In genomic region chr15:102100161-102100981, GRCm38 (mm10) we compare ENCODE assay signal across 8 mouse cellular contexts. TPM values are rescaled to one million over a fixed set of nuclear protein-coding genes. Genes with fewer than 3 reads are reported as not detected.
DNase-seq lines count a peak whose midpoint lies in the region; ATAC-seq and TF ChIP-seq lines count a peak whose summit lies in the region.

Gene Tns2 (plus strand): TSS chr15:102100413.

- peaks cover 42% of the 10 kb centered on the region for H3K27me3 ChIP-seq in E14TG2a.4 (ENCODE audit: insufficient read depth, low read length)
- H3K27me3 ChIP-seq in forebrain, embryonic 12.5 days, result peaks cover 59% of the 10 kb centered on the region
- no peaks in the 10 kb centered on the region for H3K27me3 ChIP-seq in lung, embryonic 14.5 days (ENCODE audit: insufficient read depth, low read length)

- H3K36me3 ChIP-seq in E14TG2a.4 (ENCODE audit: insufficient read depth, low read length), result peaks cover 42% of the 10 kb centered on the region
- H3K36me3 ChIP-seq in forebrain, embryonic 12.5 days (replicated peaks), result peaks cover 31% of the 10 kb centered on the region
- peaks cover 31% of the 10 kb centered on the region for H3K36me3 ChIP-seq in lung, embryonic 14.5 days (ENCODE audit: insufficient read depth)

- TF ChIP-seq POLR2A in olfactory bulb, adult 2 months (IDR thresholded peaks at IDR 0.05; ENCODE audit: insufficient read depth, low read depth, low read length), result no peak

- TF ChIP-seq CTCF in E14TG2a.4 (conservative IDR thresholded peaks at IDR 0.05; ENCODE audit: low read length), result no peak
- peak; percentile 39; the same call in 1 of the 2 replicates for TF ChIP-seq CTCF in lung, embryonic 14.5 days (IDR thresholded peaks at IDR 0.05; ENCODE audit: low read depth)
- TF ChIP-seq CTCF in olfactory bulb, adult 2 months (IDR thresholded peaks at IDR 0.05; ENCODE audit: insufficient read depth, low read depth, low read length), result peak; percentile 49

- no peaks in the 10 kb centered on the region for H3K9me3 ChIP-seq in E14TG2a.4 (ENCODE audit: low read length)
- H3K9me3 ChIP-seq in forebrain, embryonic 12.5 days, result no peaks in the 10 kb centered on the region
- H3K9me3 ChIP-seq in lung, embryonic 14.5 days (ENCODE audit: low read depth, low read length), result no peaks in the 10 kb centered on the region

- H3K27ac ChIP-seq in brown adipose tissue, adult 24 weeks (replicated peaks; ENCODE audit: low read depth, low read length), result peak within 1 kb of the TSS; percentile 99
- peak within 1 kb of the TSS; percentile 70 for H3K27ac ChIP-seq in forebrain, embryonic 12.5 days
- peak within 1 kb of the TSS; percentile 98 for H3K27ac ChIP-seq in lung, embryonic 14.5 days (ENCODE audit: low read depth)
- peak within 1 kb of the TSS; percentile 38 for H3K27ac ChIP-seq in olfactory bulb, adult 2 months (ENCODE audit: insufficient read depth, low read depth, low read length)

- peaks cover 83% of the 10 kb centered on the region for H3K4me1 ChIP-seq in E14TG2a.4 (replicated peaks; ENCODE audit: low read depth, low read length)
- H3K4me1 ChIP-seq in brown adipose tissue, adult 24 weeks (ENCODE audit: control insufficient read depth, insufficient read depth, insufficient read length, low read length), result peaks cover 23% of the 10 kb centered on the region
- peaks cover 62% of the 10 kb centered on the region for H3K4me1 ChIP-seq in forebrain, embryonic 12.5 days
- peaks cover 38% of the 10 kb centered on the region for H3K4me1 ChIP-seq in lung, embryonic 14.5 days (ENCODE audit: insufficient read depth)
- peaks cover 53% of the 10 kb centered on the region for H3K4me1 ChIP-seq in olfactory bulb, adult 2 months (ENCODE audit: control insufficient read depth, insufficient read depth, low read length)

- ATAC-seq in forebrain, embryonic 12.5 days (ENCODE audit: low FRiP score), result peak; percentile 69
- ATAC-seq in lung, embryonic 14.5 days (ENCODE audit: insufficient read depth), result peak; percentile 46

- H3K4me2 ChIP-seq in forebrain, embryonic 12.5 days, result peak within 1 kb of the TSS; percentile 85
- peak within 1 kb of the TSS; percentile 80 for H3K4me2 ChIP-seq in lung, embryonic 14.5 days

- under 1% methylated on average over 63 of the region's 82 CpGs for WGBS in forebrain, embryonic 12.5 days
- WGBS in large intestine, adult 2 months, result under 1% methylated on average over 71 of the region's 82 CpGs
- WGBS in lung, embryonic 14.5 days, result under 1% methylated on average over 74 of the region's 82 CpGs
- WGBS in olfactory bulb, adult 2 months, result under 1% methylated on average over 74 of the region's 82 CpGs

- peak; percentile 87 to 88 for DNase-seq in heart, postnatal 10 days
- no peak for DNase-seq in large intestine, adult 2 months (ENCODE audit: low read depth, low spot score)
- peak; percentile 87 for DNase-seq in lung, embryonic 14.5 days
- peak; percentile 47 to 74 for DNase-seq in thymus, postnatal 10 days (ENCODE audit: low spot score in 2 of 2)

- H3K9ac ChIP-seq in forebrain, embryonic 12.5 days, result peak within 1 kb of the TSS; percentile 62
- peak within 1 kb of the TSS; percentile 58 for H3K9ac ChIP-seq in lung, embryonic 14.5 days

- intact Hi-C loops in heart, postnatal 10 days (cut with DNase I), result no loop called here

- peak within 1 kb of the TSS; percentile 84 for H3K4me3 ChIP-seq in E14TG2a.4 (replicated peaks; ENCODE audit: low read length)
- H3K4me3 ChIP-seq in brown adipose tissue, adult 24 weeks (ENCODE audit: insufficient read depth, low read depth, low read length), result peak within 1 kb of the TSS; percentile 78
- H3K4me3 ChIP-seq in forebrain, embryonic 12.5 days (replicated peaks), result peak within 1 kb of the TSS; percentile 59
- peak within 1 kb of the TSS; percentile 48 for H3K4me3 ChIP-seq in lung, embryonic 14.5 days (ENCODE audit: low read depth, low read length)
- H3K4me3 ChIP-seq in olfactory bulb, adult 2 months (ENCODE audit: insufficient read depth, low read depth, low read length), result peak within 1 kb of the TSS; percentile 60

RNA-seq across cellular contexts. Expression of gene Tns2, which starts in this region (rescaled TPM):
- 49.0 and 90.1 TPM in 2 replicates for polyA plus RNA-seq in brown adipose tissue, adult 24 weeks (2012; ENCODE audit: insufficient read depth, insufficient read length, missing spikeins)
- polyA plus RNA-seq in forebrain, embryonic 12.5 days (2016; fragmentation: Nextera tagmentation; extraction: Ambion mirVana), result 7.9 and 8.2 TPM in 2 replicates
- 100 to 1,000 TPM in 1 of 2 experiments, 10 to 100 TPM in 1; 95.1 to 108 TPM for total RNA-seq in heart, postnatal 10 days (2021)
- 37.0 and 45.5 TPM in 2 replicates for polyA plus RNA-seq in large intestine, adult 2 months (2012; rRNA removed)
- 48.3 and 56.9 TPM in 2 replicates for polyA plus RNA-seq in lung, embryonic 14.5 days (2014; fragmentation: Nextera tagmentation; extraction: Ambion mirVana)
- not detected in 2 replicates for polyA plus RNA-seq in olfactory bulb, adult 2 months (2012; ENCODE audit: insufficient read depth, insufficient read length, low replicate concordance, missing spikeins)

Comparison
In these comparisons a context has a peak if more than half of its experiments do, and no peak if none do; other contexts are left out.
1. H3K27ac ChIP-seq: peak in every context shown above with its lines; median percentile 99 in brown adipose tissue, adult 24 weeks; 98 in lung, embryonic 14.5 days; 70 in forebrain, embryonic 12.5 days; 38 in olfactory bulb, adult 2 months.